Mouse (Mus musculus): ENCODE results near the gene Hectd4.

- TF ChIP-seq CTCF (IDR thresholded peaks at IDR 0.05; ENCODE audit: borderline replicate concordance, control insufficient read depth, extremely low read depth, insufficient read depth, low read length, poor library complexity) (no peak), POLR2A (IDR thresholded peaks at IDR 0.05; ENCODE audit: control insufficient read depth, extremely low read depth, insufficient read depth, low read length, poor library complexity) (peak; percentile 85)
Measured at GRCm38 (mm10) chr5:121204132-121205089, 15.6 kb upstream of the Hectd4 start, which contains the start of gene Rpl6.

Data from thymus, adult 2 months (tissue).